Mouse (Mus musculus): ENCODE measurements at regions not wholly inside any gene's neighbourhood (a gene's known extent, or its start where the extent isn't known, plus 50 kb on each side); places are given as distances from the start of the nearest gene placed in this dataset.

DNA sequence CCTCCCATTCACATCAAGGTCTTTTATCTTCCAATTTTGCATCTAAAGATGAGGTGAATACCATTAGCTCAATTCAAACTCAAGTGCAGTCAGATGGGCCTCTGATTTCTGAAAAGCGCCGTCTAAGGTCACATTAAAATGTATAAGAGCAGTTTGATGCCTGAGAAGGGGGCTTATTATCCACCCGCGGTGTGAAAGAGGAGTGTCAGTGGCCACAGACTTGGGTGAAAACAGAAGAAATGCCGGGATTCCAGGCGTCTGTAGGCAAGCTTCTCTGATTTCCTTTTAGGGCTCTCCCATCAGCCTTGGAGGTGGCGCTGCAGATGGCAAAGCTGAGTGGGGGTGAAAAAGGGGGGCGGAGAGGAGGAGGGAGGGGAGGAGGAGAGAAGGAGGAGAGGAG lies 143.7 kb downstream of the Bcl11b start:
- no peak for TF ChIP-seq POLR2A (IDR thresholded peaks at IDR 0.05; ENCODE audit: insufficient read length, low read depth)
- no peak for TF ChIP-seq SRF (IDR thresholded peaks at IDR 0.05; ENCODE audit: control insufficient read depth, insufficient read length, low read depth)
- TF ChIP-seq POLR2AphosphoS2 (IDR thresholded peaks at IDR 0.05; ENCODE audit: insufficient read length, low read depth), result no peak
